Mouse (Mus musculus): Measurements from ENCODE around the gene Ifi206.
A peak's percentile ranks its signal among the peaks of the same experiment; 100 is the strongest.
"Not testable (repeated sequence)": the region's sequence is repeated elsewhere in the genome, so short reads cannot be mapped to it uniquely, and the experiment has no call there.

Ifi206 gene

GRCm38 (mm10) chr1:173490812-173491480, at the start of gene Ifi206:
TSS of gene Ifi206 (minus strand) at chr1:173491041.
- DNase-seq (ENCODE audit: low read depth, low spot score) = not testable (repeated sequence)

DNA sequence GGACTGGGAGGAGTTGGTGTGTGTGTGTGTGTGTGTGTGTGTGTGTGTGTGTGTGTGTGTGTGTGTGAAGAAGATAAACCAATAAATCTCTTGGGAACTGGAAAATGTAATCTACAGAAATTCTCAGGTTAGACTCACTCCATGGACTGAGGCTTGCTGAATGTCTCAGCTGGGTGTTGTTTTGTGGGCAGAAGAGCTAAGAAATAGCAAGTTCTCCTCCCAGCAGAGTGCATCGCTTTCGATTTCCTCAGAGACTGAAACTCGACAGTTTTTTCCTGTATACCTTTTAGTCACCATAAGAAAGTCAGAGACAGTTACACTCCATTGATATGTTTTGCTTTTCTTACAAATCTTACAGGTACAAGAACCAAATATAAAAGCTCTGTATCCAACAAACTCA, 45.0 kb upstream of the Ifi206 start, which contains the start of gene Ifi214:
Ifi214 (minus strand) TSS at position 167 of the 400 bp plus-strand sequence.
- not testable (repeated sequence) for DNase-seq (ENCODE audit: low read depth, low spot score)

DNA sequence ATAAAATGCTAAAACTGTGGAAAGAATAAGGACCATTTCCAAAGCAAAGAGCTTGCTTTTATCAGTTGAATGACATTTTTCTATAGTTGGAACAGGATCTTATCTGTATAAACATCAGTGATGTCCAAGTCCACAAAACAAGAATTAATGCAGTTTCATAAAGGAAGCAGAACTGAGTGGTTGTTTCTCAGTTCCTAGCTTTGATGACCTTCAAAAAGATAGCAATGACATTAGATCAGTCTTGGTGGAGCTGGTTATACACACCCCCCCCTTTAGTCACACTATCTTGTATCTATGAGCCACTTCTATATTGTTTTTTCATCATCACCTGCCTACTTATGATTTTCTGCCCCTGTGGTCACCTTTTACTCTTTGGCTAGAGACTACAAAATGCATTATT, 30.6 kb upstream of the Ifi206 start:
- no peak for DNase-seq (ENCODE audit: low read depth, low spot score)

GRCm38 (mm10) chr1:173510595-173510994, 19.8 kb upstream of the Ifi206 start:
- DNase-seq (ENCODE audit: low read depth, low spot score) = not testable (repeated sequence)

DNA sequence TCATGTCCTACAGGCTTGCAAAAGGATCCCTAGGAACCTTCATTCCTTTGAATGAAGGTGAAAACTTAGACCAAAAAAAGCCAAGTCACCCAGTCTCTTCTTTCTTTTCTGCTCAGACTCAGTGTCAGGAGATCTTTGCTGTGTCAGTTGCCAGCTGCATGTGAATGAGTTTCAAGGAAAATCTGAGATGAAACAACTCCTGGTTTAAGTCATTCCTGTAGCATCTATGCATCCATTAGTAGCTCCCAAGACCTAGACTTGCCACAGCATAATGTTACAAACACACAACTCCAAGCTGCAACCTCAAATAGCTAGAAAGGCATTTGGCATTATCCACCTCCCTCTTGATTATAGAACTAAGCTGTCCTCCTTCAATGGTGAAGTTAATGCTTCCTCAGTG, 642 bp upstream of the Ifi206 start:
- not testable (repeated sequence) for DNase-seq (ENCODE audit: low read depth, low spot score)

- DNase-seq (ENCODE audit: low read depth, low spot score) = not testable (repeated sequence)
Measured at GRCm38 (mm10) chr1:173481182-173481574, 9.7 kb downstream of the Ifi206 start.

DNA sequence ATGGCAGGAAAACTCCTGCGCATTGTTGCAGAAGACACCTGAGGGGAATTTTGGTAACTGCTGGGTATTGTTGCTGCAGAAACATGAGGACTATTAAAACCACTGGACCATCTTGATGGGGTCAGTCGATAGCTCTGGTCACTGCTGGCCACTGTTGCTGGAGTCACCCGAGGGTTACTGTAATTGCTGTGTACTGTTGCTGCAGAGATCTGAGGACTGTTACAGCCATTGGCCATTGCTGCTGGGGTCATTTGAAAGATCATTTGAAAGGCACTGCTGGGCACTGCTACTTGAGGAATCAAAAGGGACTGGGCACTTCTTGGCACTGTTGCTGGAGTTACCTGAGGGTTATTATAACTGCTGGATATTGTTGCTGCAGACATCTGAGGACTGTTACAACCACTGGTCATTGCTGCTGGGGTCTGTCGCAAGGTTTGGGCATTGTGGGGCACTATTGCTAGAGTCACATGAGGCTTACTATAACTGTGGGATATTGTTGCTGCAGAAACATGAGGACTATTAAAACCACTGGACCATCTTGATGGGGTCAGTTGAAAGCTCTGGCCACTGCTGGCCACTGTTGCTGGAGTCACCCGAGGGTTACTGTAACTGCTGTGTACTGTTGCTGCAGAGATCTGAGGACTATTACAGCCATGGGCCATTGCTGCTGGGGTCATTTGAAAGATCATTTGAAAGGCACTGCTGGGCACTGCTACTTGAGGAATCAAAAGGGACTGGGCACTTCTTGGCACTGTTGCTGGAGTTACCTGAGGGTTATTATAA, 10.3 kb downstream of the Ifi206 start:
- DNase-seq (ENCODE audit: low read depth, low spot score) = not testable (repeated sequence)

- DNase-seq (ENCODE audit: low read depth, low spot score) = no peak
Measured at GRCm38 (mm10) chr1:173456761-173457160, 34.1 kb downstream of the Ifi206 start.

- peak; percentile 73 for DNase-seq (ENCODE audit: low read depth, low spot score)
Measured at GRCm38 (mm10) chr1:173456139-173456754, 34.6 kb downstream of the Ifi206 start.

GRCm38 (mm10) chr1:173451665-173452064, 39.2 kb downstream of the Ifi206 start:
- no peak for DNase-seq (ENCODE audit: low read depth, low spot score)

DNA sequence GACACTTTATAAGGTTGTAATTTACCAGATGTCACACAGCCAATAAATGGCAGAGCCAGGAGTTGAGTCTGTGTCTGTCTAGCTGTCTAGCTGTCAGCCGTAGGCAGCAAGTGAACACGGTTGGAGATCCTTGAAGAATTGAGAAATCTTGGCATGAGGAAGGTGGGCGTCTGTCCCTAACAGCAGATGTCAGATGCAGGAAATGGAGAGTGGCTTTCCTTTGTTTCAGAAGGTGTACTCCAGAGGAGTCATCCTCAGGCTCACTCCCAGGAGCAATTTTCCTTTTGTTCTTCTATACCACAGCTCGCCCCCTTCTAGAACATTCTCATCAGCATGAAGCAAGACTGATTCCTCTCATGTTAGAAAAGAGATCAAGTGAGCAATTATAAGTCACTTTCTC, 40.2 kb downstream of the Ifi206 start:
- no peak for DNase-seq (ENCODE audit: low read depth, low spot score)

GRCm38 (mm10) chr1:173447067-173447466, 43.8 kb downstream of the Ifi206 start:
- DNase-seq (ENCODE audit: low read depth, low spot score) = no peak

GRCm38 (mm10) chr1:173443061-173443460, 47.8 kb downstream of the Ifi206 start:
- DNase-seq (ENCODE audit: low read depth, low spot score) = no peak

DNA sequence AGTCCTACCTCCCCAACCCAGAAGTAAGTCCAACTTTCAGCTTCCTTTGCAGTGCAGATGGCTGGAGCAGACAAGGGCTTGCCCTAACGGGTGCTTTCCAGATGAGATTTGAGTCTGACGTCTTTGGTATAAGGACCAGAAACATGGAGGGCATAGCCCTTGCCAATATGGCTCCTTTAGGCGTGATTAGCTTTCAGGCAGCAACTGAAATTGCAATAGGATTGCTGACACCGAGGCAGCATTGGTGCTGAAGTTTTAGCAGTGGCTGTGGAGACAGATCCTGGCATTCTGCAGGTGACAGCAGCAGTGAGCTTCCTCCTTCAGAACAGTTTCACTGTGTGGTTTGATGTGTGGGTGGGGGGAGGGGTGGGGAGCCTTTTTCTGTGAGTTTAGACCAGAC, 49.6 kb downstream of the Ifi206 start:
- DNase-seq (ENCODE audit: low read depth, low spot score) = no peak

- DNase-seq (ENCODE audit: low read depth, low spot score) = no peak
Measured at GRCm38 (mm10) chr1:173440681-173441080, 50.2 kb downstream of the Ifi206 start.

- no peak for DNase-seq (ENCODE audit: low read depth, low spot score)
Measured at GRCm38 (mm10) chr1:173437161-173437953, 53.5 kb downstream of the Ifi206 start.

DNA sequence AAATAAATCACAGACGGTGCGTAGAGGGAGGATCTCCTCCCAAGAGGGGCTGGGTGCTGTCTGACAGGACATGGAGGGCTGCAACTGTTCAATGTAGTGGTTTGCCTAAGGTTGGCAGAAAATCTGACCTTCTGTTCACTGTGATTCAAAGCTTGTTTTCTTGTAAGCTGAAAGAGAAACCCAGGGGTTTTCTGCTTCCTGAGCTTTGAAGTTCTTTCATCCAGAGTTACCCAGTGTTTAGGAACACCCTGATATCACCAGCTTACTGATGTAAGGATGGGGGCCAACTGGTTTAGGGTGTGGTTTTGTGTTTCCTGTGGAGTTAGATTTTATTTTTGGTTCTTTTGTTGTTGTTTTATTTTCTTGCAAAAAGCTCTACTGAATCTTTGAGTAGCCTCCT, 58.4 kb downstream of the Ifi206 start:
- peak; percentile 8 for DNase-seq (ENCODE audit: low read depth, low spot score)

- peak; percentile 28 for DNase-seq (ENCODE audit: low read depth, low spot score)
Measured at GRCm38 (mm10) chr1:173429995-173430699, 60.7 kb downstream of the Ifi206 start.

DNA sequence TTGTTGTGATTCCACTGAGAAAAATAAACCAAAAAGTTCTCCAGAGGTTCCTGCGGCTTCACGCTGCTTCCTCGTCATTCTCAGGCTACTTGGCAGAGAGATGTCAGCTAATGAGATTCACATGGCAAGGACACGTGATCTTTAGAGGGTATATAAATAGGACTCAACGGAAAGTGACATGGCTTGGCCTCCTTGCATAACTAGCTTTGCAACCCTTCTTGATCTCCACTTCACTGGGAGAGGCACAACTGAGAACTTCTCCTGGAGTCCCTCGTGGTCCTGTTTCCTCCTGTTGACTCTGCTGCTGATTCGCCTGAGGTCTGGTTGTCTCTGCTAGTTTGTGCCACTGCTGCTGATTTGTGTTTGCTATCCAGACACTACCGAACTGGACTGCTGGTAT, 63.5 kb downstream of the Ifi206 start:
- no peak for DNase-seq (ENCODE audit: low read depth, low spot score)

GRCm38 (mm10) chr1:173426345-173426744, 64.5 kb downstream of the Ifi206 start:
- DNase-seq (ENCODE audit: low read depth, low spot score) = no peak

DNA sequence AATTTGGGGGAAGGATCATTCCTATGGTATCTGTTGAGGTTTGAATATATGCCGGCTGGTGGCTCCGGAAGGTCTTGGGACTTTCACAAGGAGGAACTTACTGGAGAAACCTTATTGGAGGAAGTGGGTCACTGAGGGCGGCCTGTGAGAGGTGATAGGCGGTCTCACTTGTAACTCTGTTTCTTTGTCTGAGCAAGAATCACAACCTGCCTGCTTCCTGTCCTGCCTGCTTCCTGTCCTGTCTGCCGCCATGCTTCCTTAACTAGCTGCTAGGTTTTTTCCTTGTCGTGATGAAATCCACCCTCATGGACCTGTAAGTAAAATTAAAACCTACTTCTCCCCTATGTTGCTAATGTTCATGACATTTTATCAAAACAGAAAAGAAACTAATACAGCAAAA, 70.5 kb downstream of the Ifi206 start:
- DNase-seq (ENCODE audit: low read depth, low spot score) = peak; percentile 67

Data from ES-CJ7 (cell line).